Mouse (Mus musculus): ENCODE results near the gene Mif. TPM values are rescaled to one million over a fixed set of nuclear protein-coding genes. Genes with fewer than 3 reads are reported as not detected.
"Not testable (repeated sequence)": the region's sequence is repeated elsewhere in the genome, so short reads cannot be mapped to it uniquely, and the experiment has no call there.

Gene Mif
- 1,840 and 1,880 TPM in 2 replicates for polyA plus RNA-seq (2015; fragmentation: Nextera tagmentation; extraction: Ambion mirVana)

DNA sequence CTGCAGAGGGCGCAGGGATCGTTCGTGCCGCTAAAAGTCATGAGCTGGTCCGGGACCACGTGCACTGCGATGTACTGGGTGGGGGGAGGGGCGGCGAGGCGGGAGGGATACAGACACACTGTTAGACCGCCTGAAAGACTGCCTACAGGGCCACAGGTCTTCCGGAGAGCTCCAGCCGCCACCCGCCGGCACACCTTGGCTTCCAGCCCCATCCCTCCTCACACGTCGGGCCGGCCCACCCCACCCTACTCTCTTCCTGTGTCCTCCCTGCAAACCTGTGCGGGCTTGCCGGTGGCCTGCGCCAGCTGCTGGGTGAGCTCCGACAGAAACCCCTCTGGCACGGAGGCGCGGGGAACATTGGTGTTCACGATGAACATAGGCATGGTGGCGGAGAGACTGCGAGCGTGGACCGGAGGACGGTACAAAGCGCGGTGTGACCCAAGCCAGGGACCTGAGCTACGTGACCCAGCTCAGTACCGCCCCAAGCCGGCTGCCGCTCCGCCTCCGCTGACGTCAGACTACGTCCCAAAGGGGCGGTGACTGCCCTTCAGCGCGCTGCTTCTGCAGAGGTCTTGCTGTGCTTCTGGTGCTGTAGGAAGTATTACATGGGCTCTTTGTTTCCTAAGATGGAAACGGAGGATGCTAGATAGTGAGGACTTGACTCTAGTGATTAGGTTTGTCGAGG lies at the start of gene Mif:
Mif (minus strand) TSS at position 455 of the 685 bp plus-strand sequence.
- peak within 1 kb of the TSS; percentile 97 for H3K27ac ChIP-seq (replicated peaks)
- H3K27me3 ChIP-seq (replicated peaks); H3K36me3 ChIP-seq; H3K9me3 ChIP-seq (replicated peaks): not testable (repeated sequence)
- H3K4me3 ChIP-seq (replicated peaks), result peak within 1 kb of the TSS; percentile 72
- ATAC-seq (ENCODE audit: low FRiP score), result peak; percentile 95
- H3K4me1 ChIP-seq, result peaks cover 30% of the 10 kb centered on the region
- peak within 1 kb of the TSS; percentile 72 for H3K4me2 ChIP-seq
- WGBS, result under 1% methylated on average over 45 of the region's 46 CpGs
- peak within 1 kb of the TSS; percentile 94 for H3K9ac ChIP-seq (replicated peaks)

GRCm38 (mm10) chr10:75906882-75907281 lies 46.8 kb upstream of the Mif start:
- no peak overlapping the region for H3K27ac ChIP-seq (replicated peaks)
- no peak overlapping the region for H3K4me2 ChIP-seq

GRCm38 (mm10) chr10:75904391-75904790 lies 44.4 kb upstream of the Mif start:
- Histone ChIP-seq H3K4me3 (replicated peaks) (no peak overlapping the region), H3K36me3 (peaks cover 89% of the 10 kb centered on the region), H3K27ac (replicated peaks) (no peak overlapping the region), H3K9me3 (replicated peaks) (no peaks in the 10 kb centered on the region), H3K4me1 (no peaks in the 10 kb centered on the region), H3K4me2 (no peak overlapping the region), H3K27me3 (replicated peaks) (no peaks in the 10 kb centered on the region), H3K9ac (replicated peaks) (no peak overlapping the region)
- 90% methylated on average over 5 of the region's 5 CpGs for WGBS
- ATAC-seq (ENCODE audit: low FRiP score), result no peak

More at GRCm38 (mm10) chr10:75906882-75907281, 46.8 kb upstream of the Mif start:
- Histone ChIP-seq H3K4me3 (replicated peaks) (no peak overlapping the region), H3K27me3 (replicated peaks) (no peaks in the 10 kb centered on the region), H3K36me3 (peaks cover 93% of the 10 kb centered on the region), H3K9me3 (replicated peaks) (no peaks in the 10 kb centered on the region), H3K4me1 (no peaks in the 10 kb centered on the region), H3K9ac (replicated peaks) (no peak overlapping the region)
- ATAC-seq (ENCODE audit: low FRiP score), result no peak
- 96% methylated on average over 4 of the region's 4 CpGs for WGBS

DNA sequence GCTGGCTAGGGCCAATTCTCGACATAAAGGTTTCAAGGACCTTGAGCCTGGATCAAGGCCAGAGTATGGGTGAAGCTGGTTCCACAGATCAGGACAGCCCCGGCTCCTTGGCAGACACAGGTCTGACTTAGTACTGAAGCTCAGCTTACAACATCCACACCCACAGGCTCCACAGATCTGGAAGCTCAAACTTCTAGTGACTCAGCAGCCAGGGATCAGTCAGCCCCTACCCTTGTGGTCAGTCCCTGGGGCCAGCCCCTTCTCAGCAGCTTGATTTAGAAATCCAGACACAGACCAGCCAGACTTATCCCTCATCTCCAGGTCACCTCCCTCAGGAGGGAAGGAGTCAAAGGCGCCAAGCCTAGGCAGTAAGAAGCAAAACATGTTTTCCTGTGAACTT lies 38.8 kb upstream of the Mif start:
- peak overlapping the region; percentile 61 for H3K27ac ChIP-seq (replicated peaks)
- no peaks in the 10 kb centered on the region for H3K27me3 ChIP-seq (replicated peaks)
- no peak for ATAC-seq (ENCODE audit: low FRiP score)
- H3K9me3 ChIP-seq (replicated peaks), result no peaks in the 10 kb centered on the region
- no peak overlapping the region for H3K4me2 ChIP-seq
- H3K4me3 ChIP-seq (replicated peaks), result no peak overlapping the region
- H3K9ac ChIP-seq (replicated peaks), result no peak overlapping the region
- peaks cover 9% of the 10 kb centered on the region; the same call in 1 of the 2 replicates for H3K4me1 ChIP-seq
- 77% methylated on average over 3 of the region's 3 CpGs for WGBS
- peaks cover 85% of the 10 kb centered on the region for H3K36me3 ChIP-seq

DNA sequence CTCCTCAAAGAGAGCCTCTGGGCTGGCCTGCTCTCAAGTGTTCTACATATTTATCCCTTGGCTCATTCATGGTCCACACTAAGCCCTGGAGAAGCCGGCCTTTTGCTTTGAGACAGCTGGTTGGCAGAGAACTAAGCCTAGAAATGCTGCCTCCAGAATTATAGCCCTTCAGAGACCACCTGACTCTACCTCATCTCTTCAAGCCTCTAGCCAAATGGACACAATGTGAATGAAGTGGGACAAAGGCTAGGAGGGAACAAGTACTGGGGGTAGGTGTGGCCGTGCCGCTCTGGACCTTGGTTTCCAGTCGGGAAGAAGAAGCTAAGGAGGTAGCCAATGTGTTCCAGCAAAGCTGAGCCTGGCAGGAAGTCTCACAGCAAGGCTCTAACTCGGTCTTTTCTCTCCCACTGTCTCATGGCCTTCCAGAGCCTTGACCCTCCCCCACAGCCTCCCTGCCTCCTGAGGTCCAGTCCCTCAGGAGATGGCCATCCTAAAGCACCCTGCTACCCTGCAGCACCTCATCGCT lies 38.1 kb upstream of the Mif start:
- Histone ChIP-seq H3K9ac (replicated peaks) (no peak overlapping the region), H3K36me3 (peaks cover 78% of the 10 kb centered on the region), H3K4me1 (peaks cover 16% of the 10 kb centered on the region), H3K4me3 (replicated peaks) (no peak overlapping the region), H3K27ac (replicated peaks) (peak overlapping the region; percentile 61; the same call in 1 of the 2 replicates), H3K4me2 (no peak overlapping the region), H3K9me3 (replicated peaks) (no peaks in the 10 kb centered on the region), H3K27me3 (replicated peaks) (no peaks in the 10 kb centered on the region)
- WGBS, result 75% methylated on average over 6 of the region's 6 CpGs
- ATAC-seq (ENCODE audit: low FRiP score), result no peak

DNA sequence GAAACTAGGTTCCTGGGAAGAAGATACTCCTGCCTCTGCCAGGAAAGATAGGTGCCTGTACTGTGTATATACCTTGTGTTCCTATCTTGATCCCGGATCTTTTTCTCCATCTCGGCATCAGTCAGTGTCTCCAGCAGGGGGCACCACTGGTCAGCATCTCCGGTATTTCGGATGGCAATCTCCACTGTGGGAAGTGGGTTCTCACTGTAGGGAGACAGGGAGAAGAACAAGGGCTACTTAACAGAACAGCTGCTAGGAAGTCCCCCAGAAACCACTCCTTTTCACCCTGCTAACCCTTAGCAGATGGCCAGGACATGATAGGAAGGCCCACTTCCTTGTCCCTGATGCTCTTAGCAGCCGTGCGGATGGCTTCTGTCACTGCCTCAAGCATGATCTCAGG lies 37.3 kb upstream of the Mif start:
- no peak for ATAC-seq (ENCODE audit: low FRiP score)
- WGBS, result 39% methylated on average over 6 of the region's 6 CpGs
- H3K27me3 ChIP-seq (replicated peaks), result no peaks in the 10 kb centered on the region
- H3K4me1 ChIP-seq, result peaks cover 16% of the 10 kb centered on the region
- H3K4me3 ChIP-seq (replicated peaks), result no peak overlapping the region
- no peak overlapping the region for H3K9ac ChIP-seq (replicated peaks)
- peaks cover 70% of the 10 kb centered on the region for H3K36me3 ChIP-seq
- H3K4me2 ChIP-seq, result no peak overlapping the region
- no peak overlapping the region for H3K27ac ChIP-seq (replicated peaks)
- H3K9me3 ChIP-seq (replicated peaks), result no peaks in the 10 kb centered on the region

- no peaks in the 10 kb centered on the region for H3K9me3 ChIP-seq (replicated peaks)
- H3K4me1 ChIP-seq, result peaks cover 16% of the 10 kb centered on the region
- ATAC-seq (ENCODE audit: low FRiP score), result no peak
- WGBS, result 92% methylated on average over 1 of the region's 1 CpGs
- H3K36me3 ChIP-seq, result peaks cover 59% of the 10 kb centered on the region
- no peak overlapping the region for H3K4me3 ChIP-seq (replicated peaks)
- no peaks in the 10 kb centered on the region for H3K27me3 ChIP-seq (replicated peaks)
- H3K27ac ChIP-seq (replicated peaks), result no peak overlapping the region
- H3K9ac ChIP-seq (replicated peaks), result no peak overlapping the region
- H3K4me2 ChIP-seq, result no peak overlapping the region
These were observed 36.2 kb upstream of the Mif start for GRCm38 (mm10) chr10:75896208-75896607.

DNA sequence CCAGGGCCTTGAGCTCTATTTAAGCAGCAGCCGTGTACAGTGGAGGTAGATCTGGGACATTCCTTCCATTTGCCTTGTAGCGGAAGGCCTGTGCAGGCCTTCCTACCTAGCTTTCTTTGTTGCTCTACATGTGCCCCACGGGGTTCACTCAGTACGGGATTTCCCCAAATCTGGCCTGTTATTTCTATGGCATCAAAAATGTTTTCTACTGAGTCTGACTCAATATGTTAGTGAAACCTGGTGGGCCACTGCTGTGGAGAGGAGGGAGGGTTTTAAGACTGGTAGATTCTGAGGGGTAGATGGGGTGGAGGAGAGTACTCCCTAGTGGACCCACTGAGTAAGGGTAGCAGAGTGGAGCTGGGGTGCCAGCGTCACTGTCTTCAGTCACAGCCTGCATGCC lies 35.7 kb upstream of the Mif start:
- Histone ChIP-seq H3K4me2 (no peak overlapping the region), H3K27me3 (replicated peaks) (no peaks in the 10 kb centered on the region), H3K4me1 (peaks cover 16% of the 10 kb centered on the region), H3K9me3 (replicated peaks) (no peaks in the 10 kb centered on the region), H3K9ac (replicated peaks) (no peak overlapping the region), H3K27ac (replicated peaks) (no peak overlapping the region), H3K36me3 (peaks cover 54% of the 10 kb centered on the region), H3K4me3 (replicated peaks) (no peak overlapping the region)
- WGBS, result 96% methylated on average over 5 of the region's 5 CpGs
- no peak for ATAC-seq (ENCODE audit: low FRiP score)

DNA sequence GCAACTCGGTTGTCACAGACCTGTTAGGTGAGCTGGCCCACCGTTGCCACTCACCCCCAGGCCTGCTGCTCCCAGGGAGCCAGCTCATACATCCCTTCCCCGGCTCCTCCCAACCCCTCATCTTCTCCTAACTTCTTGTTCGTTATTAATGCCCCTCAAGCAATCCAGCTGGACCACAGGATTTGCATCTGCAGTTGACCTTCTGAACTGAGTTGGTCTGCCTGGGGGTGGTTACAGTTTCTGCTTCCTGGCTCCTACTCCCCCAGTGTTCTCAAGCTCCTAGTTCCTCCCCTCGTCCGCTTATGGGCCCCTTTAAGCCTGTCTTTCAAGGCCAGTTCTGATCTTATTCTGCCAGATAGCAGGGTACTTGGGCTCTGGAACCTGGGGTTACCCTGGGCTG lies 34.6 kb upstream of the Mif start:
- ATAC-seq (ENCODE audit: low FRiP score), result no peak
- H3K9ac ChIP-seq (replicated peaks), result no peak overlapping the region
- 83% methylated on average over 6 of the region's 6 CpGs for WGBS
- H3K4me3 ChIP-seq (replicated peaks), result no peak overlapping the region
- H3K4me1 ChIP-seq, result peaks cover 16% of the 10 kb centered on the region
- peaks cover 47% of the 10 kb centered on the region for H3K36me3 ChIP-seq
- no peak overlapping the region for H3K4me2 ChIP-seq
- no peaks in the 10 kb centered on the region for H3K27me3 ChIP-seq (replicated peaks)
- no peaks in the 10 kb centered on the region for H3K9me3 ChIP-seq (replicated peaks)
- no peak overlapping the region for H3K27ac ChIP-seq (replicated peaks)

DNA sequence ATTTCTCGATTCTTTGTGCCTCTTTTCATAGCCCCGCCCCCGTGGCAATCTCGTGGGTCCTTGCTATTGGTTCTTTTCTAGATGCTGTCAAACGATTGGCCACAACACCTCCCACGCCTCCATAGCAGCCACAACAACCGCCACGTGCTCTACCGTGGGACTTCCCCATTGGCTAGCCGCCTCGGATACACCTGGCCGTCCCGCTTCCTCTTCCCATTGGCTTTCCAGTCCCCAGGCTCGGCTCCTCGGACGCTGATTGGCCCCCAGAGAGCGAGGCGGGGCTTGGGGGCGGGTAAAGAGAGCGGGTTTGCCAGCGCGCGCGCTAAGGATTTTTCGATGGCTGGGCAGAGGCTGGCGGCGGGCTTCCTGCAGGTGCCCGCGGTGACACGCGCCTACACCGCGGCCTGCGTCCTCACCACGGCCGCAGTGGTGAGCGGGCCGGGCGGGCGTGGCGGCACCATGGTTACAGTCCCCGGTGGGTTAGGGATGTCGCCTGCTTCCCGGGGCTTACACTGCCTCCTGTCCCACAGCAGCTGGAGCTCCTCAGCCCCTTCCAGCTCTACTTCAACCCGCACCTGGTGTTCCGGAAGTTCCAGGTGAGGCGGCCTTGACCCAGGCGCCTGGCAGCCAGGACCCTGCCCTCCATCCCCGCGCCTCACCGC lies 33.2 kb upstream of the Mif start, which contains the start of gene Derl3:
Derl3 (plus strand) TSS at position 325 of the 662 bp plus-strand sequence.
- Histone ChIP-seq H3K4me1 (peaks cover 12% of the 10 kb centered on the region), H3K27me3 (replicated peaks) (no peaks in the 10 kb centered on the region), H3K9me3 (replicated peaks) (no peaks in the 10 kb centered on the region), H3K4me2 (peak within 1 kb of the TSS; percentile 96), H3K9ac (replicated peaks) (peak within 1 kb of the TSS; percentile 44), H3K27ac (replicated peaks) (peak within 1 kb of the TSS; percentile 72; the same call in 1 of the 2 replicates), H3K36me3 (peaks cover 40% of the 10 kb centered on the region), H3K4me3 (replicated peaks) (peak within 1 kb of the TSS; percentile 46)
- WGBS, result 1% methylated on average over 50 of the region's 51 CpGs
- peak; percentile 99 for ATAC-seq (ENCODE audit: low FRiP score)

GRCm38 (mm10) chr10:75889406-75890153 lies 29.5 kb upstream of the Mif start:
- H3K9ac ChIP-seq (replicated peaks), result no peak overlapping the region
- no peak overlapping the region for H3K27ac ChIP-seq (replicated peaks)
- H3K9me3 ChIP-seq (replicated peaks), result no peaks in the 10 kb centered on the region
- no peaks in the 10 kb centered on the region for H3K27me3 ChIP-seq (replicated peaks)
- WGBS, result 55% methylated on average over 8 of the region's 8 CpGs
- no peak overlapping the region for H3K4me3 ChIP-seq (replicated peaks)
- ATAC-seq (ENCODE audit: low FRiP score), result no peak
- no peak overlapping the region for H3K4me2 ChIP-seq
- peaks cover 7% of the 10 kb centered on the region; the same call in 1 of the 2 replicates for H3K36me3 ChIP-seq
- peaks cover 8% of the 10 kb centered on the region for H3K4me1 ChIP-seq
